Mouse (Mus musculus): Measurements from ENCODE around the gene 4930572O03Rik.
A peak's percentile ranks its signal among the peaks of the same experiment; 100 is the strongest.
"Not testable (repeated sequence)": the region's sequence is repeated elsewhere in the genome, so short reads cannot be mapped to it uniquely, and the experiment has no call there.

4930572O03Rik gene

DNA sequence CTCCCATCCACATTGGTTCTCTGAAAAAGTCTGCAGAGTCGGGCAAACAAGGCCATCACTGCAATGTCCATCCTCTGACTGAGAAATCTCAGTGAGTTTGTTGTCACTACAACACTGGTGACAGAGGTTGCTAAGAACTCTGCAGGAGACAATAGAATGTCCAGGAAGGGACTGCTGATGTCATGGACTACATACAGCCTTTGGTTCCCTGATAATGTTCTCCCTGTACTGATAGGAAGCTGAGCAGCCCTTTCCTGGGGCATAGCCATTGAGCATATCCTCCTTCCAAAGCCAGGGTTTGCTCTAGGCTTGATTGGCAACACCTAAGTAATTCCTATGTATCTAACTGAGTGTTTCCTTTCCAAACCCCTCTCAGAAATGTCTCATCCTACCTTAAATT lies at the start of gene 4930572O03Rik:
Gene 4930572O03Rik (minus strand): TSS at position 101 of the 400 bp plus-strand sequence.
- not testable (repeated sequence) for DNase-seq (ENCODE audit: low read depth)

DNA sequence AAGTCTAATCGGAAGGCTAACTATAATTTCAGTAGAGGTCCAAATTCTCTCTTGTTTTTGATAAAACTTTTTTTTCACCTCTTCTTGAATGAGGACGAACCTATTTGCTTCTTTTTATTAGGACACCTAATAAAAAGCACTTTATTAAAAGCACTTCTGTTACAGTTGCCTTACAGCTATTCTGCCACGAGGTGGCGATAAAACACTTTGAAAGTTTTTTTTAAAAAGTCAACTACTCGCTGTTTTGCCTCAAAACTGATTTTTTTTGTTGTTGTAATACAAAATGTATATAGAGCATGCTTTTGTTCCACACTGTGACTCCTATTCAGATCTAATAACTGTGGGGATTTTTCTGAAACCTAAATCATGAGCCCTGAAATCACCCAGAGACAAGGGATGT lies 46.0 kb upstream of the 4930572O03Rik start:
- not testable (repeated sequence) for DNase-seq (ENCODE audit: low read depth)

DNA sequence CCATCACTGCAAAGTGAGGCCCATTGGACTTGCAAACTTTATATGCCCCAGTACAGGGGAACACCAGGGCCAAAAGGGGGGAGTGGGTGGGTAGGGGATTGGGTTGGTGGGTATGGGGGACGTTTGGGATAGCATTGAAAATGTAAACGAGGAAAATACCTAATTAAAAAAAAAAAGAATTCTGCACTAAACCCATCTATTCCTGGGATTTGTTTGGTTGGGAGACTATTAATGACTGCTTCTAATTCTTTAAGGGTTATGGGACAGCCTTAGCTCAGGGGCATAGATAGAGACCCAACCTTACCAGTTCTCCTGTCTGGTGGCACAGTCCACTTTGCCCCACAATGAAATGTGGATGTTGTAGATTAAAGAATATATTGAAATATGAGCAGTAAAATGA lies 40.9 kb upstream of the 4930572O03Rik start:
- not testable (repeated sequence) for DNase-seq (ENCODE audit: low read depth)

DNA sequence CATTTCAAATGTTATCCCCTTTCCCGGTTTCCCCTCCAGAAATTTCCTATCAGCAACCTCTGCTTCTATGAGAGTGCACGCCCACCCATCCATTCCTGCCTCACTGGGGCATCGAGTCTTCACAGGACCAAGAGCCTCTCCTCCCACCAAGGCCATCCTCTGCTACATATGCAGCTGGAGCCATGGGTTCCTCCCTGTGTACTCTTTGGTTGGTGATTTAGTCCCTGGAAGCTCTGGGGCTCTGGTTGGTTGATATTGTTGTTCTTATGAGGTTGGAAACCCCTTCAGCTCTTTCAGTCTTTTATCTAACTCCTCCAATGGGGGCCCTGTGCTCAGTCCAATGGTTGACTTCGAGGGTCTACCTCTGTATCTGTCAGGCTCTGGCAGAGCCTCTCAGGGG lies 35.0 kb upstream of the 4930572O03Rik start:
- not testable (repeated sequence) for DNase-seq (ENCODE audit: low read depth)

DNA sequence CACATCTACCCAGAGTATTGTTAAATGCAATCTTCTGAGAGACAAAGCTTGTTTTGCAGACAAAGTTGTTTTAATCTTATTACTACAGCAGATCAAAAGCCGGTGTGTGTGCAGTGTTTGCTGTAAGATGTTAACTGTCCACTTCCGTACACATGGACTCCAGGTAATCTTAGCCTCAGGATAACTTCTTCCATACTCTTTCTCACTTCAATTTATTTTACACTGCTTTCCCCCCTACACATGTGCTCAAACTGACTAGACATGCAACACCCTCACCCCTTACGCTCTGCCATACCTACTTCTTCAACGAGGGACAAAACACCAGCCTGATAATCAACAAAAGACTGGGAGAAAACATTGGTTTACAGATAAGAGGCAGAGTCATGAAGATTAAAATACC lies 34.0 kb upstream of the 4930572O03Rik start:
- DNase-seq (ENCODE audit: low read depth), result not testable (repeated sequence)

DNA sequence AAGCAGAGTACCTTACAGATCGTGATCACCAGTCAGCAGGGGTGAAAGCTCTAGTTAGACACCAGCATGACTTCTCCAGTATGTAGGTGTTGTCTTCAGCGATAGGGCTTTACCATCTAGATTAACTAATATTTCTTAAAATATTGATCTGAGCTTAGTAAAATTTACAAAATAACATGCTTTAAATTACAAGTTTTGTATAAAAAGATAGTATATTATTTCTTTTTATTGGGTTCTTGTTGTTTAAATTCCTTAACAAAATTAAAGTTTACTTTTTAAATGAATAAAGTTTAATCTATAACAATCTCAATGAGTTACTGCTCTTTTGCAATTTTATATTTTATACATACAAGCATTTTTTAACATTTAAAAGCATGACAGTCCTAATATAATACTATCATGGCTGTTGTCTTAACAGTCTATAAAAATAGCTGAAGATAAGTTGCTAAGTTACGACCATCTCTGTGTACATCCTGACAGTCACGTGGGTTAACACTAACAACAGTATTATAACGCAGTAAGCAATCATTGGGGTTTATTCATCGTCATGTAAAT lies 32.9 kb upstream of the 4930572O03Rik start:
- DNase-seq (ENCODE audit: low read depth), result not testable (repeated sequence)

DNA sequence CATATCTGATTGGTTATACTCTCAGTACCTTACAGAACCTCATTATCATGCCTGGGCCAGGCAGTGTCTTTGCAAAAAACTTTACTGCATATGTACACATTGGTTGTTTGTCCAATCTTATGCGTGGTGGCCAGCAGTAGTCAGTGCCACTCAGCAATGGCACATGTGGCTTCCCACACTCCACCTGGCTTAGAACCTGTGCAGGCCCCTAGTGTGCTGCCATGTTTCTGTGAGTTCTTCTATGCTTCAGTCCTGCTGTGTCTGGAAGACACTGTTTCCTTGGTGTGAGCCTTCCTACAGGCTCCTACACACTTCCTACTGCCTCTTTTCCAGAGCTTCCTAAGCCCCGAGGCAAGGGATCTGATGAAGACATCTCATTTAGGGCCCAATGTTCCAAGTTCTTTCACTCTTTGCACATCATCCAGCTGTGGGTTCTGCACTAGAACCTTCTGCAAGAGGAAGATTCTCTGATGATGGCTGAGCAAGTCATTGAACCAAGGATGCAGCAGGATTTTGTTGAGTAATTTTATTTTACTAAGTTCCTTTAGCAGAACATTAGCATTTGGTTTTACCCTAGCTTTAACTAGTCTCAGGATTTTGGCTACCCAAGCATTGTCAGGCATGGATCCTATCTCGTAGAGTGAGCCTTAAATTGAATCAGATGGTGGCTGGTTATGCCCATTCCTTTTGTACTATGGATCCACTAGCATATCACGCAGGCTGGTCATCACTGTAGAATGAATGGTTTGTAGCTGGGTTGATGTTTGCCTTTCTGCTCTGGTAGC lies 32.2 kb upstream of the 4930572O03Rik start:
- not testable (repeated sequence) for DNase-seq (ENCODE audit: low read depth)

DNA sequence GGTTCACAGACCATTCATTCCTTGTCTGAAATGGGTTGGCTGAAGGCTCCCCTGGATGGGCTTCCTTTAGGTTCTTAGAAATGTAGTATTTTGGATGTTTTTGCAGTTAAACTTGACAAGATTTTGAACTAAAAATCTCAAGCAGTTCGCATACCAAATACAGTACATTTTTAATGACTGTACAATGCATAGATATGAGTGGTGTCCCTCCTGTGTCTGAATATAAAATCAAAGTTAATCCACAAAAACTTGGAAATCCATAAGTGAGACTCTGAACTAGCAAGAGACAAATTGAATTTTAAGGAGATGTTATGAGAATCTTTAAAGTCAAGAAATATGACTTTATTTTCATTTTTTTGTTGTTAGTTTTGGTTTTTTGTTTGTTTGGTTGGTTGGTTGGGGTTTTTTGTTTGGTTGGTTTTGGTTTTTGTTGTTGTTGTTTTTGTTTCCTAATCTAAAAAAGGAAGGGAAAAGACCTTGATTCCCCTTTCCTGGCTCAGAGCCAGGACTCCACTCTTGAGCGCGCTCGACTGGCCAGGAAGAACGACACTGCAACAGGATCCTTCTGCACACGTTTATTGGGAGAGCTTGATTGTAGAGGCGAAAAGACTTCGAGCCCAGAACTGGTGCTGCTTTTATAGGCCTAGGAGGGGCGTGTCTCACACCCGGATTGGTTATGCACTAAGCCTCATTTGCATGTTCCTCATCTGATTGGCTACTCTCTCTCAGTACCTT lies 24.6 kb upstream of the 4930572O03Rik start:
- DNase-seq (ENCODE audit: low read depth), result not testable (repeated sequence)

DNA sequence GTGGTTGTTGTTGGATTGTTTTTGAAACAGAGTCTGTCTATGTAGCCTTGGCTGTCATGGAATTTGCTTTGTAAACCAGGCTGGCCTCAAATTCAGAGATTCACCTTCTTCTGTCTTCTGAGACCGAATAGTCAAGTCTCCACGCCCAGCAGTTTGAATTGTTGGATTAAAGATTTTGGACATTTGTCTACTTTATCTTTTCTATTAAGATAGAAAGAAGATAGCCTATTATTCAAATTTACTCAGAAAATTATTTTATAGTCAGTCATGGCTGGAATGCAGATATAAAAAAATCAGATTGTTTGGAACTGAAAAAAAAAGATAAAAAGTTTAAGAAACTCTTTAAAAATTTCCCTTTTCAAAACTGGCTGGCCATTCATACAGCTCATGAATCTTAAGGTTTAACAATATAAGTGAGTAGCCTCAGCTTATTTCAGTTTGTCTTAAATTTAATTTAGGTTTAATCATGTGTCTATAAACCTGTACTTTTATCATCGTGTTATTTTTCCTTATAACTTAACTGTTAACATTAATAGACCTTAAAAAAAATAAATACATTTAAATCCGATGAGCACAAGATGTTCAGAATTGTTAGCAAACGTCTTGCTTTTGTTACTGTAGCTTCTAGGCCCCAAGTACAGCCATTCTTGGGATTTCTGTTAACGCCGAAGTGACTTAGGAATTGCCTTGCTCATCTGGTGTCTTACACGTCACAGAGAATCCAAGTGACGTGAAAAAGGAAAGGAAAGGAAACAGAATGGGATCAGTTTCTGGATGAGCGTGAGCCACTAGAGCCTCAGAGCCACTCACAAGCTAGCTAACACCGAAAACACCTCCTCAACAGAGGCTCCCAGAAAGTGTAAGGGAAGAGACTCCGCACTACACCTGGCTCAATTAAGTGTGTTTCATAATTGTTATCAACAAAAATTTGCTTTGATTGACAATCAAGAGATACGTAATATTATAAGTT lies 23.4 kb upstream of the 4930572O03Rik start:
- not testable (repeated sequence) for DNase-seq (ENCODE audit: low read depth)

DNA sequence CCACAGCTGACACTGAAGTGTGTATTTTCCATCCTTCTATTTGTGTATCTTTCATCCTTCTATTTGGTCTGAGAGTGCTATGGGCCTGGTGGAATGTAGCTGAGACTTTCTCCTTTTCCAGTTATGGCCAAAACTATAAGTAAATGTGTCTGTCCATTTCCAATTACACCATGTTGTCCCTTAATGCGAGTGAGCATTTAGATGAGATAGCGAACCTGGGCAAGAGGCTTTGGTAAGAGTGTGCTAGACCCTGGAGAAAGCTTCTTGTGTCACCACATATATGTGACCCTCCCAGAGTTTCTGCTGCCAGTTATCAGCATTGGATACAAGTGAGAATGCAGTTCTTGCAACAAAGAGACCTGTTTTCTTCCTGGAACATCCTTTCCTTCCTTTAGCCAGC lies 22.0 kb upstream of the 4930572O03Rik start:
- not testable (repeated sequence) for DNase-seq (ENCODE audit: low read depth)

DNA sequence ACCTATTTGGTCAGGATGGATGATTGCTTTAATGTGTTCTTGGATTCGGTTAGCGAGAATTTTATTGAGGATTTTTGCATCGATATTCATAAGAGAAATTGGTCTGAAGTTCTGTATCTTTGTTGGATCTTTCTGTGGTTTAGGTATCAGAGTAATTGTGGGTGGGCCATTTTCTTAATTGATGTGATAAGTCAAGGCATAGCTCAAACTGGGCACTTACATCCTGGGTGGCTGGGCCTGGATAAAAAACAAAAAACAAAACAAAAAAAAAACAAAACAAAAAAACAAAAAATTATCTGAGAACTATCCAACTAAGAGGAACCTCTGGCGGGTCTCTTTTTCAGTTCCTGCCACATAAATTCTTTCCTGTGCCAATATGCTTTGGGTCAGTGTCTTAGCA lies 20.9 kb upstream of the 4930572O03Rik start:
- not testable (repeated sequence) for DNase-seq (ENCODE audit: low read depth)

DNA sequence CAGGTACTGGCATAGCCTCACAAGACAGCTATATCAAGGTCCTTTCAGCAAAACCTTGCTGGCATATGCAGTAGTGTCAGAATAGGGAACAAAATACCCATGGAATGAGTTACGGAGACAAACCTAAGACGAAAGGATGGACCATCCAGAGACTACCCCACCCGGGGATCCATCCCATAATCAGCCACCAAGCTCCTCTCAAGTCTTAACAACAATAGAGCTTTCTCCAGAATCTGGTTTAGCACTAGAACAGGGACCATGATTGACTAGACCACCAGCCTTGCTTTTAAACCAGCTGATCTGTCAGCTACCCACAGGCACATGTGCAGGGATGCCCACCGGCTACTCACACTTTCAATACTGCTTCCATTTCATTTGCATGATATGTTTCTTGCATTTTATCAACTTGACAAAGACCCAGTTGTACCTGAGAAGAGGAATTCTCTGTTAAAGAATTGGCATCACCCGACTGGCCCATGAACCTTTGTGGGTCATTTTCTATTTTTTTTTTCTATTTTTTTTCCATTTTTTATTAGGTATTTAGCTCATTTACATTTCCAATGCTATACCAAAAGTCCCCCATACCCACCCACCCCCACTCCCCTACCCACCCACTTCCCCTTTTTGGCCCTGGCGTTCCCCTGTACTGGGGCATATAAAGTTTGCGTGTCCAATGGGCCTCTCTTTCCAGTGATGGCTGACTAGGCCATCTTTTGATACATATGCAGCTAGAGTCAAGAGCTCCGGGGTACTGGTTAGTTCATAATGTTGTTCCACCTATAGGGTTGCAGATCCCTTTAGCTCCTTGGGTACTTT lies 17.8 kb upstream of the 4930572O03Rik start:
- DNase-seq (ENCODE audit: low read depth), result not testable (repeated sequence)

DNA sequence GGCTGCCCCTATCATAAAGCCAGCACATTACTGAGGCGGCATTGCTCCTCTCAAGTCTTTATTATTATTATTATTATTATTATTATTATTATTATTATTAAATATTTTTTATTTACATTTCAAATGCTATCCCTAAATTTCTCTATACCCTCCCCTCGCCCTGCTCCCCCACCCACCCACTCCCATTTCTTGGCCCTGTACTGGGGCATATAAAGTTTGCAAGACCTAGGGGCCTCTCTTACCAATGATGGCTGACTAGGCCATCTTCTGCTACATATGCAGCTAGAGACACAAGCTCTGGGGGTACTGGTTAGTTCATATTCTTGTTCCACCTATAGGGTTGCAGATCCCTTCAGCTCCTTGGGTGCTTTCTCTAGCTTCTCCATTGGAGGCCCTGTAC lies 17.1 kb upstream of the 4930572O03Rik start:
- DNase-seq (ENCODE audit: low read depth), result not testable (repeated sequence)

DNA sequence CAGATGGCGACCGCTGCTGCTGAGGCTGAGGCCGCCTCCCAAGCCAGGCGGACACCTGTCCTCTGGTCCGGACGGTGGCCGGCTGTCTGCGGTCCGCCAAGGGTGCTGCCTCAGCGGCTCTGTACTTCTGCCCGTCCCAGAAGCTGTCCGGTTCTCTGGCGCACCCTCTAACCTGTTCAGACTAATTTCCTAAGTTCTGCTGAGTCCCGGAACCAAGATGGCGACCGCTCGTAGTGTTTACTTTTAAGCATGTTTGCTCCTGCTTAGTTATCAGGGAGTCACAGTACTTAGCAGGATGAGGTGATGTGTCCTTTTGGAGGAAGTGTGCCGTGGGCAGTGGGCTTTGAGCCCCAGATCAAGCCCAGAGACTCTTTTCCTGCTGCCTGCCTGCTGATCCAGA lies 13.9 kb upstream of the 4930572O03Rik start:
- DNase-seq (ENCODE audit: low read depth), result not testable (repeated sequence)

DNA sequence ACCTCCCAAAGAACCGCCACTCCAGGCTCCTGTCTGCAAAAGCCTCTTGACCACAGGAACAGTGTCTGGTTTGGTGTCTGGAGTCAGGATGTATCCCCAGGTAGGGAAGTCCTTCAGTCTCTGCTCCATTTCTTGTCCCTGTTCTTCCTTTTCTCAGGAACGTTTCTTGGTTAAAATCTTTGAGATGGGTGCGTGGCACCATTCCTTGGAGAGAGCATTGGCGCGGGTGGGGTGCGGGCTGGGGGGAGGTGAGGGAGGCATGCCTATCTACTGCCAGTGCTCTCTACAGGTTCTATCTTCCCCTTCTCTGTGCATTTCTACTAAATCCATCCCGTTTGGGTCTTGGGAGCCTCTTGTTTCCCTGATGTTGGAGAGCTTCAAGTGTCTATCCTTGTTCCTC lies 7.0 kb upstream of the 4930572O03Rik start:
- DNase-seq (ENCODE audit: low read depth), result not testable (repeated sequence)

DNA sequence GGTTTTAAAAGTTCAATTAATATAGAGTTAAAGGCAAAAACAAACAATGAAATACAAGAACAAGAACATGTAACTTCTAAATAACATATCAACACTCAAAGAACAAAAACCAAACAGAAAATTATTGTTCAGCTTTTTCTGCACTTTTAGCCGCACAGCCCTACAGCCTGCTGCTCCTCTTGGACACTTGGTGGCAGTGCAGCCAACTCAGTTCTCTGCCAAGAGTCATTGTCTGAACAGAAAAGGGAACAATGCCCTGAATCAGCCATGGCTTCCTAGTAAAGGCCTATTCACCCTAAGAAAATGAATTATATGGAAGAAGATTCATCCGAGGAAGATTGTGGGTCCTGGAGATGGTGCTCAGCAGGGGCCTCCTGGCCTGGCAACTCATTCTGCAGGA lies 4.5 kb downstream of the 4930572O03Rik start:
- DNase-seq (ENCODE audit: low read depth), result not testable (repeated sequence)

DNA sequence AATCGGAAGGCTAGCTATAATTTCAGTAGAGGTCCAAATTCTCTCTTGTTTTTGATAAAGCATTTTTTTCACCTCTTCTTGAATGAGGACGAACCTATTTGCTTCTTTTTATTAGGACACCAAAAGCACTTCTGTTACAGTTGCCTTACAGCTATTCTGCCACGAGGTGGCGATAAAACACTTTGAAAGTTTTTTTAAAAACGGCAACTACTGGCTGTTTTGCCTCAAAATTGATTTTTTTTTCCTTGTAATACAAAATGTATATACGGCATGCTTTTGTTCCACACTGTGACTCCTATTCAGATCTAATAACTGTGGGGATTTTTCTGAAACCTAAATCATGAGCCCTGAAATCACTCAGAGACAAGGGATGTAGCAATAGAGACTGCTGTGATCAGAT lies 11.2 kb downstream of the 4930572O03Rik start:
- DNase-seq (ENCODE audit: low read depth), result peak; percentile 4

DNA sequence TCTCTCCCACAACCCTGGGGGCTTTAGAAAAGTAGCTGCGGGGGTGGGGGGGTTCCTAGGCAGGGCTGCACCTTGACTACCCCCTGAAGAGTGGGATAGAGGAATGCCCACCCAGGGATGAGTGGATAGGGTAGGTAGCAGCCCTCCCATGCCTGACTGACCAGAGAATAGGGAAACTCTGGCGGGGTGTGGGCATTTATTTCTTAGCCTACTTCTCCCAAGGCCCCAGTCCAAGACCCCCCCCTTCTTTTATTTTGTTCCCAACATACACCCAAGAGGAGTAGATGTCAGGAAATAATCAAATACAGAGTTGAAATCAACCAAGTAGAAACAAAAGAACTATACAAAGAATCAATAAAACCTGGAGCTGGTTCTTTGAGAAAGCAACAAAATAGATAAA lies 19.2 kb downstream of the 4930572O03Rik start:
- not testable (repeated sequence) for DNase-seq (ENCODE audit: low read depth)

DNA sequence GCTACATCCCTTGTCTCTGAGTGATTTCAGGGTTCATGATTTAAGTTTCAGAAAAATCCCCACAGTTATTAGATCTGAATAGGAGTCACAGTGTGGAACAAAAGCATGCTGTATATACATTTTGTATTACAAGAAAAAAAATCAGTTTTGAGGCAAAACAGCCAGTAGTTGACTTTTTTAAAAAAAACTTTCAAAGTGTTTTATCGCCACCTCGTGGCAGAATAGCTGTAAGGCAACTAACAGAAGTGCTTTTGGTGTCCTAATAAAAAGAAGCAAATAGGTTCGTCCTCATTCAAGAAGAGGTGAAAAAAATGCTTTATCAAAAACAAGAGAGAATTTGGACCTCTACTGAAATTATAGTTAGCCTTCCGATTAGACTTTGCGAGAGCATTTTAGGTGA lies 26.8 kb downstream of the 4930572O03Rik start:
- DNase-seq (ENCODE audit: low read depth), result not testable (repeated sequence)

DNA sequence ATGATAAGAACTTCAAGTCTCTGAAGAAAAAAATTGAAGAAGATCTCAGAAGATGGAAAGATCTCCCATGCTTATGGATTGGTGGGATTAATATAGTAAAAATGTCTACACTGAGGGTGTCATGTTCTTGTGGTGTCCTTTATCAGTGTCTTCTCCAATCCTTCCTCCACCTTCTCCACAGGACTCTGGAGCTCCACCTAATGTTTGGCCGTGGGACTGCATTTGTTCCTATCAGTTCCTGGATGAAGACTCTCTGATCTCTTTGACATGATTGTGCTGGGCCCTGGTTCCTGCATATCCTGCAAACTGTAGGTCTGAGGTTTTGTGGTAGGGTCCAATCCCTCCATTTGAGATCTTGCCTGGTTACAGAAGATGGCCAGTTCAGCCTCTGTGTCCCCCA lies 28.7 kb downstream of the 4930572O03Rik start:
- not testable (repeated sequence) for DNase-seq (ENCODE audit: low read depth)

DNA sequence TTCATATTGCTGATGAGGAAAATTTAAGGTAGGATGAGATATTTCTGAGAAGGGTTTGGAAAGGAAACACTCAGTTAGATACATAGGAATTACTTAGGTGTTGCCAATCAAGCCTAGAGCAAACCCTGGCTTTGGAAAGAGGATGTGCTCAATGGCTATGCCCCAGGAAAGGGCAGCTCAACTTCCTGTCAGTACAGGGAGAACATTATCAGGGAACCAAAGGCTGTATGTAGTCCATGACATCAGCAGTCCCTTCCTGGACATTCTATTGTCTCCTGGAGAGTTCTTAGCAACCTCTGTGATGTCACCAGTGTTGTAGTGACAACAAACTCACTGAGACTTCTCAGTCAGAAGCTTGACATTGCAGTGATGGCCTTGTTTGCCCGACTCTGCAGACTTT lies 38.1 kb downstream of the 4930572O03Rik start, which contains the start of gene Speer4d:
Gene Speer4d (plus strand): TSS at position 301 of the 400 bp plus-strand sequence.
- not testable (repeated sequence) for DNase-seq (ENCODE audit: low read depth)

Measured in c-Kit-positive CD71-positive TER-119-negative erythroid progenitor cells, embryonic 14.5 days (primary cell).